ENCODE assay signal across 8 mouse cellular contexts in the genomic region with DNA sequence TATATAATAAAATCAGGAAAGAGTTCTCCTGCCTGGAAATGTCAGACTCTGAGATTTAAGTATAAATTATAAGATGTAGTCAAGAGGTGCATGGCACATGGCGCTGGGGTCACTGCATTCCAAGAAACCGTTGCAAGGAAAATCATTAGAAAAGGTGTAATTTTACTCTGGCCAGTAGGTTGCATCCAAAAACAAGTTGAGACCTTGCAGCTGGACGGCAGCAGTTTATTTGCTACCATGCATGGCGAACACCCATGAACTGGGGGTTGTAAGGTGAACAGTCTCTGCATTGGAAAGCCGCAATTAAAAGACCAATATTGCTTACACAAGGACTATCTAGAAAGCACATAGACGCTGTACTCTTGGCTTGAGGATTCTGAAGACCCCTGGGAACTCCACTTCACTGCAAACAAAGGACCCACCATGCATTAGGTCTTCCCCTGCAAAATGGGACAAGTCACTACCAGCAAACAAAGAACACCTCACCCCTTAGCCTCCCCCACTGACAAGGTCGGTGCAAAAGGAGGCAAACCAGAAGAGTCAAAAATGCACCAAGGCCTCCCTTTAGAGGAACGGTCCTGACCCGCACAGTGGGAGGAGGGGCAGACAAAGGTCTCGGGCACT. TPM values are rescaled to one million over a fixed set of nuclear protein-coding genes. Genes with fewer than 3 reads are reported as not detected.
DNase-seq lines count a peak whose midpoint lies in the region; ATAC-seq and TF ChIP-seq lines count a peak whose summit lies in the region.

No protein-coding gene starts in this region.

- ATAC-seq in liver, embryonic 12.5 days, result no peak

- no peak for TF ChIP-seq CTCF in thymus, adult 2 months (IDR thresholded peaks at IDR 0.05; ENCODE audit: borderline replicate concordance, control insufficient read depth, extremely low read depth, insufficient read depth, low read length, poor library complexity)

- no peaks in the 10 kb centered on the region for H3K27me3 ChIP-seq in thymus, adult 2 months (ENCODE audit: control insufficient read depth, insufficient read depth, low read length)
- H3K27me3 ChIP-seq in liver, embryonic 12.5 days (replicated peaks), result no peaks in the 10 kb centered on the region

- H3K27ac ChIP-seq in thymus, adult 2 months (ENCODE audit: control insufficient read depth, insufficient read depth, low read length), result no peak overlapping the region
- H3K27ac ChIP-seq in liver, embryonic 12.5 days, result peak overlapping the region; percentile 93

- TF ChIP-seq POLR2A in thymus, adult 2 months (IDR thresholded peaks at IDR 0.05; ENCODE audit: control insufficient read depth, extremely low read depth, insufficient read depth, low read length, poor library complexity), result no peak

- peak; percentile 41 for DNase-seq in embryo, embryonic 10 days (ENCODE audit: low spot score)
- no peak for DNase-seq in embryo, embryonic 10.5 days (ENCODE audit: low spot score)
- DNase-seq in thymus, adult 2 months, result no peak
- DNase-seq in thymus, postnatal 0 days (ENCODE audit: low spot score), result no peak
- DNase-seq in ovary, postnatal 14 days (ENCODE audit: low spot score), result no peak
- DNase-seq in right cerebral cortex, postnatal 10 days (ENCODE audit: low spot score in 2 of 2), result no peak
- no peak for DNase-seq in urinary bladder, postnatal 36 days (ENCODE audit: low spot score in 2 of 2)

- H3K4me2 ChIP-seq in liver, embryonic 12.5 days, result peak overlapping the region; percentile 91

- no peaks in the 10 kb centered on the region for H3K9me3 ChIP-seq in liver, embryonic 12.5 days (replicated peaks)

- peaks cover 2% of the 10 kb centered on the region for H3K4me1 ChIP-seq in thymus, adult 2 months (replicated peaks; ENCODE audit: control insufficient read depth, insufficient read depth, low read length)
- peaks cover 28% of the 10 kb centered on the region for H3K4me1 ChIP-seq in liver, embryonic 12.5 days

- peaks cover 19% of the 10 kb centered on the region for H3K36me3 ChIP-seq in thymus, adult 2 months (ENCODE audit: control insufficient read depth, insufficient read depth, low read length)
- peaks cover 41% of the 10 kb centered on the region for H3K36me3 ChIP-seq in liver, embryonic 12.5 days

- 21% methylated on average over 10 of the region's 10 CpGs for WGBS in thymus, adult 2 months
- 15% methylated on average over 10 of the region's 10 CpGs for WGBS in liver, embryonic 12.5 days (ENCODE audit: insufficient replicate concordance)

- H3K4me3 ChIP-seq in thymus, adult 2 months (ENCODE audit: control insufficient read depth, insufficient read depth, low read length), result peak overlapping the region; percentile 64
- H3K4me3 ChIP-seq in liver, embryonic 12.5 days, result peak overlapping the region; percentile 88

- H3K9ac ChIP-seq in liver, embryonic 12.5 days, result peak overlapping the region; percentile 87

RNA-seq across cellular contexts. Expression of gene Smarcc1, which starts 1.0 kb away (rescaled TPM):
- polyA plus RNA-seq in thymus, adult 2 months (2012; rRNA removed), result 43.8 and 62.1 TPM in 2 replicates
- 89.4 and 99.1 TPM in 2 replicates for polyA plus RNA-seq in thymus, postnatal 0 days (2015; fragmentation: Nextera tagmentation; extraction: Ambion mirVana)
- polyA plus RNA-seq in liver, embryonic 12.5 days (2016; fragmentation: Nextera tagmentation; extraction: Ambion mirVana), result 69.2 and 71.6 TPM in 2 replicates

RNA-seq across cellular contexts. Expression of gene Dhx30, which starts 1.2 kb away (rescaled TPM):
- 159 and 162 TPM in 2 replicates for polyA plus RNA-seq in thymus, adult 2 months (2012; rRNA removed)
- polyA plus RNA-seq in thymus, postnatal 0 days (2015; fragmentation: Nextera tagmentation; extraction: Ambion mirVana), result 101 and 104 TPM in 2 replicates
- 65.2 and 68.1 TPM in 2 replicates for polyA plus RNA-seq in liver, embryonic 12.5 days (2016; fragmentation: Nextera tagmentation; extraction: Ambion mirVana)
